Mouse (Mus musculus): ENCODE results near the gene Il1r2. TPM values are rescaled to one million over a fixed set of nuclear protein-coding genes. Genes with fewer than 3 reads are reported as not detected.
A peak's percentile ranks its signal among the peaks of the same experiment; 100 is the strongest.

Gene Il1r2
- total RNA-seq, 4 experiments from 2014 or later, result 0.31 TPM; not detected in 3

GRCm38 (mm10) chr1:40059122-40059774 is 14.6 kb upstream of the Il1r2 start:
- DNase-seq (ENCODE audit: low spot score in 2 of 2), result no peak

GRCm38 (mm10) chr1:40061359-40061758 is 12.5 kb upstream of the Il1r2 start:
- no peak for DNase-seq (ENCODE audit: low spot score in 2 of 2)

DNA sequence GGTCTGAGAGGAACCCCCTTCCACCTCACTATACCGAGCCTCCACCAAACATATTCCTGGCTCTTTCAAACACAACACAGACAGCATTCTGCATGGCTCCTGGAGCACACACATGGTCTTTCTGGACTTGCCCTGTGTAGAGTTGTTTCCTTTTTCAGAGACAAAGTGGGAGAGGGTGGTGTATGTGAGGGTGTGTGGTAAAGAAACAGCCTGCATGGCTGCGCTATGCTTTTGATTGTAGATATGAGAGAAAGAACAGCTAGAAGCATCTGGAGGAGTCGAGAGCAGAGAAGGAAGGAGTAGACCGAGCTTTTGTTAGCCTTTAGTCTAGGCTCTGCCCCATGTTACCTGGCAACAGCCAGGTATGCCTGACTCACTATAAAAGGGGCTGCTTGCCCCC is 10.5 kb upstream of the Il1r2 start:
- DNase-seq (ENCODE audit: low spot score in 2 of 2), result no peak

- DNase-seq (ENCODE audit: low spot score in 2 of 2), result no peak
Observed at GRCm38 (mm10) chr1:40064508-40064907, 9.4 kb upstream of the Il1r2 start.

GRCm38 (mm10) chr1:40072558-40072957 is 1.3 kb upstream of the Il1r2 start:
- no peak for DNase-seq (ENCODE audit: low spot score in 2 of 2)

DNA sequence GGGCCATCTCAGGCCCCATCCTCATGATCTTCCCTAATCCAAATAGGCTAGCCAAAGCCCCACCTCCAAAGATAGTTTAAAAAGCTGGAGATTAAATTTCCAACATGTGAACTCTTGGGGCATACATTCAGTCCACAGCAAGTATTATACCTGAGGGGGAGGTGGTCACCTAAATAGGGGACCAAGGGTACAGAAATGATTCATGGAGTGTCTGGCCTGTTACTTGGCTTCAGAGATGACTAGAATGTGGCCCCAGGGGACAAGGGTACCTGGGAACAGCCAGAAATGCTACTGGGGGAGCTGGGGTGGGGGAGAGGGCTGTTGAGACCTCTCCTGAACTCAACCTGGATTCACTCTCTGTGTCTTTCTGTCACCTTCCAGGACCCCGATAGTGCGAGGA is 3.4 kb downstream of the Il1r2 start:
- no peak for DNase-seq (ENCODE audit: low spot score in 2 of 2)

- DNase-seq (ENCODE audit: low spot score in 2 of 2), result no peak
Observed at GRCm38 (mm10) chr1:40081041-40081440, 7.2 kb downstream of the Il1r2 start.

DNA sequence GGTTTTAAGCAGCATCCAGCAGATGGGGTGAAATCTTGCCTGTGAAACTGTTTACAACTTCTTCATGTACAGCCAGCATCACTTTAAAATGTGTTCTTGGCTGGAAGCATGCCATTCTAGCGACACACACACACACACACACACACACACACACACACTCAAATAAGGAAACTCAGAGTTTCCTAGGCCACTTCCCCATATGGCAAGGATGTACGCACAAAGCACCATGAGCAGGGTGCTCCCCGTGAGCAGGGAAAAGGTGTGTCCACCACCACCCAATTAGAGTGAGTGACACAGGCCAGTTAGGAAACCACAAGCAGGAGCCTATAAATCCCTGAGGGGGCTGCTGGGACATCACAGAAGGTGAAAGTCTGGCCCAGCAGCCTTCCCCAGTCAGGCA is 10.5 kb downstream of the Il1r2 start:
- no peak for DNase-seq (ENCODE audit: low spot score in 2 of 2)

DNA sequence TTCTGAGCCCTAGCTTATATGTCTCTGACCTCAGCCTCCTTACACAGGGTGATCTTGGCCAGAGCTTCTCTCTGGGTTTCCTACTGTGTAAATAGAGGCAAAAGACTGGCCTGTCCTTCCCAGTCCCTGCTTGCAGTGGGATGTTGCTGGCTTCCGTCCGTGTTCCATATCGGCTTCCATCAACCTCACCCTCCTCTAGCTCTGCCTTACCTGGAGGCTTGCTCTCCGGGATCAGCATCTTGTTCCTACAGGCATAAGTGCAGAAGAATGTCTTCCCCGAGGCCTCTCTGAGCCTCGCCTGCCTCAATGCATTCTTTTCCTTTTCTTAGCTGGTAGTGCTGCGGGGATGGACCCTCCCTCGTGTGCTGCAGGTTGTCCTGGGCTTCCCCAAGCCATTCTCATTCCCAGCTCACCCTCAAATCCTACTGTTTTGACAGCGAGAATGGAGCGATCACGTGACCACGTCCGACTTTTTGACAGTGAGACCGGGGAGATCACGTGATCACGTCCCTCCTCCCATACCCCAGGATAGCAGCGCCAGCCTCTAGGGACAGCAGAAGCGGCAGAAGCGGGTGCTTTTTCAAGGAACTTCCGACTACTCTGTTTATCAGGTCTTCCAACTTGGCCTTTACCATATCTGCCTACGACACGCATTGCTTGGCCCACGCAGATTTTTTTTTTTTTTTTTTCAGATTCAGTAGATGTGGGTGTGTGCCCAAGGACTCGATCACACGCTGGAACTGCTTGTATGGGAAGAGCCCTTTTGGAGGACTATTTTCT is 11.7 kb downstream of the Il1r2 start:
- DNase-seq (ENCODE audit: low spot score in 2 of 2), result peak; percentile 70 to 72

DNA sequence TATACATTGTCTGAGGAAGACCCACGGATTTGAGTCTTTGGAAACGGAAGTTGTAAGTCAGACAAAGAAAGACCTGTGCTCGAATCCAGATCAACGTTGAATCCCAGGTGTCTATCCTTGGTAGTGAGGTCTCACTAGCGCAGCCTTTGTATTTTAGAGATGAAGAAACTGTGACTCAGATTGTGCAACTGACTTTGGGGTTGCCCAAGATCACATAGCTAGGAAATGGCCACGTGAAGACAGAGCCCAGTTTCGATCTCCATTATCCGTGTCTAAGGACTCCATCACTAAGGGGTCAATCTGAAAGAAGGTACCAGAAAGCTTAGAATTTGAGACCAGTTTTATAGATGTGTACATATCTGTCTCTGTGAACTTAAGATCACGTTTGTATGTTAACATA is 17.3 kb downstream of the Il1r2 start:
- DNase-seq (ENCODE audit: low spot score in 2 of 2), result no peak

DNA sequence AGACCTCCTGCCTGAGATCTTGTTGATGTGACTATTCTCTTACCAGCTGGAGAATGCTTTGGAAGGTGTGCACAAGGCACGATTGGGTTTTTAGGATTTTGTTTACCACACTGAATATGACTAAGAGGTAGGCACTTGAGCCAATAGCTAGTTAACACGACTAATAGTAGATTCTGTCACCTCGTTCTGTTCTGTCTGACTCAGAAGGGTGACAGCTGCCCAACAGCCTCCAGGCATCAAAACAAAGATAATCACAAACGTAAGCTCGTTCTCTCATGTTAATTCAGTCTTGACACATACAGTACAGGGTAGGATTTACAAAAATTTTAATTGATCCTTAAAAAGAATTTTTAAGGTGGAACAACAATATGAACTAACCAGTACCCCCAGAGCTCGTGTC is 18.7 kb downstream of the Il1r2 start:
- DNase-seq (ENCODE audit: low spot score in 2 of 2), result peak; percentile 26

DNA sequence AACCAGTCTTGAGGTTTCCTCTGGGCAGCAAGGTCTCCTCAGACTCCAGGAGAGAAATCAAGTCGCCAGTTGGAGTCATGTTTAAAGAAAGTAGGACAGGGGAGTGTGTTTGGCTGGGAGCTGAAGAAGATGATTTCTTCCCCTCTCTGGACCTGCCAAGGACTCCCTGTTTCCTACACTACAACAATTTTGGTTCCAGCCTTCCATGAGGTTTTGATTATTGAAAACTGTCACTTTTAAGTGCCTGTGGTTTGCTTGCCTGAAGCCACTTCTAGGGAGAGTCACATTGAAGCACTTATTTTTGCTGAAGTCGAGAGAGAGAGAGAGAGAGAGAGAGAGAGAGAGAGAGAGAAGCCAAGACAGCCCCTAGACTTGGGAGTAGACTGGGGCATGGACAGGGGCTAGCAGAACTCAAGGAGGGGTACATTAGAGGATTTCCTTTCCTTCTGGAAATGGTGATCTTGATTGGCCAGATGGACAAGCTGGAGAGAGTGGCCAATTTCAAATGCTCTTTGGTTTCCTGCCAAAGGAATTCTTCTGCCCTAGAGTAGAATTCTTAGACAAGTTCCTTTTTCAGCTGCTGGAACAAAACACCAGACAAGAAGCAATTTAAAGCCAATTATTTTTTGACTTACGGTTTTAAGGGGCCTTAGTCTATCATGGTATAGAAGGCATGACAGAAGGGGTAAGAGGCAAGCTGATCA is 20.9 kb downstream of the Il1r2 start:
- DNase-seq (ENCODE audit: low spot score in 2 of 2), result no peak

DNA sequence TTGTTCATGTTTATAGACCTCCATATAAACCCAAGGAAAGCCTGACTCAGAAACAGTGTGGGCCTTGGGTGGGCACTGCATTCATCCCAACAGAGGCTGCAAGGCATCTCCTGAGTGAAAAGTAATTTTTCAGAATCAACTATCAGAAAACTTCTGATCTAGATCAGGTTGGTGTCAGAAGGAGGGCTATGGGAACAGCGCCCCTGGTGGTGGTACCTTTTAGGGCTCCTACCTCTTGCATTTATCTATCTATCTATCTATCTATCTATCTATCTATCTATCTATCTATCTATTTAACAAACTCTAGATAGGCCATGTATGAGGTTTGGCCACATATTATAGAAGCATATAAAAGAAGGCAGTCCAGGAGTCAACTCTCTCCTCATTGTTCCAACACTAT is 21.7 kb downstream of the Il1r2 start:
- DNase-seq (ENCODE audit: low spot score in 2 of 2), result no peak

GRCm38 (mm10) chr1:40106306-40106705 is 32.4 kb downstream of the Il1r2 start:
- no peak for DNase-seq (ENCODE audit: low spot score in 2 of 2)

- DNase-seq (ENCODE audit: low spot score in 2 of 2), result no peak
Observed at GRCm38 (mm10) chr1:40106719-40107118, 32.8 kb downstream of the Il1r2 start.

DNA sequence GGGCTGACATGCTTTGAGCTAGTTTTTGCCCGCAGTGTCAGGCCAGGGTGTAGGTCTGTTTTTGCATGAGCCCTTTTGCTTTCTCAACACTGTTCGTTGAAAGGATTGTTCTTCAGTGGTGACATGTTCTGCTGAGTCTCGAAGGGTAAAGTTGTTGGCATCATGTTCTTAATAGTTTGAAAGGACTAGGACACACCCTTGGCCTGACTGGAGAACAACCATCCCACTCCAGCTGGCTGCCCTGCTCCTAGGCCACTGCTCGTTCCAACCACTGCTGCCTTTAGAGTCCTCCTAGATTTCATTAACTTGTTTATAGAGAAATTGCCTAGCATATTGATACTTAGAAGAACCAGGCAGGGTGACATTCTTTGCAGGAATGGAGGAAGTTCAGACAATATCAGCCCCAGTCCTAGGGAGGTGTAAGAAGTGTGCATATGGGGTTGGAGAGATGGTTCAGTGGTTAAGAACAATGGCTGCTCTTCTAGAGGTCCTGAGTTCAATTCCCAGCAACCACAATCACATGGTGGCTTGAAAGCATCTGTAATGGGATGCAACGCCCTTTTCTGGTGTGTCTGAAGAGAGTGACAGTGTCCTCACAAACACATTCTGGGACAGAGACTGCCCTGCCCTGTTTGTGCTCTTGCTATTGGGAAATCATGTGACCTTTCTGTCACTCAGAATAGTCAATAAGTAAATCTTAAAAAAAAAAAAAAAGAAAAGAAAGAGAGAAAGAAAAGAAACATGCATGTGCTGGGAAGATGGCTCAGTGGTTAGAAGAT is 34.3 kb downstream of the Il1r2 start:
- no peak for DNase-seq (ENCODE audit: low spot score in 2 of 2)

GRCm38 (mm10) chr1:40109736-40110135 is 35.9 kb downstream of the Il1r2 start:
- DNase-seq (ENCODE audit: low spot score in 2 of 2), result no peak

DNA sequence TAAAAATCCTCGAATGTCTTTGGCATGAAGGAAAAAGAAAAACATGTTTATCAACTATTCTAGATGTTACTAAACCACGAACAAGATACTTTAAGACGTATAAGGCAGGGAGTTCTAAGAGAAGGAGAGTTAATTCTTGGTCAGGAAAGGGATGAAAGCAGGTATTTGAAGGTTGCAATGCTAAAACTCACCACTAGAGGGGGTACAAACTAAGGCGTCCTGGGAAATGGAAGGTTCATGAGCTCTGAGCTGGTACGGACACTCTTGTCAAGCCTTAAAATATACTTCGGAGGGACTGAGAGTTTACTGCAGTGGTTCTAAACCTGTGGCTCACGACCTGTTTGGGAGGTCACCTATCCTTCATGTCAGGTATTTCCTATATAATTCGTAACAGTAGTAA is 41.4 kb downstream of the Il1r2 start:
- DNase-seq (ENCODE audit: low spot score in 2 of 2), result no peak

GRCm38 (mm10) chr1:40116422-40116821 is 42.5 kb downstream of the Il1r2 start:
- peak; percentile 51 to 83 for DNase-seq (ENCODE audit: low spot score in 2 of 2)

DNA sequence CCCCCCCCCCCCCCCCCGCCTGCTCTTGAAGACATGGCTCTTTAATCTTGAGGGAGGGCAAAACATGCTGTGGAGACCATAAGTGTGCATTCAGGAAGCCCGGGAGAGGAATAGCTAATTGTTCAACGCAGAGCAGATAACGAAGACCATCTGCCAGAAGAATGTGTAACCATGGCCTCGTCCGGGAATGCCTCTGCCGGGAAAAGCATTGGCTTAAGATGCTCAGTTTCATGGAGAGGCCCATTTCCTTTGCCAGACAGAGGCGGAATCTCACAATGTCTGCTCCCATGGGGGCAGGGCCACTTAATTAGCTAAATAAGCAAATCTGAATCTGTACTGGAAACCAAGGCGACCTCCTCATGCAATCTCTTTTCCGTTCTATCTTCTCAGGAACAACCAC is 43.7 kb downstream of the Il1r2 start:
- peak in 1 of 2 experiments; percentile 11 for DNase-seq (ENCODE audit: low spot score in 2 of 2)

DNA sequence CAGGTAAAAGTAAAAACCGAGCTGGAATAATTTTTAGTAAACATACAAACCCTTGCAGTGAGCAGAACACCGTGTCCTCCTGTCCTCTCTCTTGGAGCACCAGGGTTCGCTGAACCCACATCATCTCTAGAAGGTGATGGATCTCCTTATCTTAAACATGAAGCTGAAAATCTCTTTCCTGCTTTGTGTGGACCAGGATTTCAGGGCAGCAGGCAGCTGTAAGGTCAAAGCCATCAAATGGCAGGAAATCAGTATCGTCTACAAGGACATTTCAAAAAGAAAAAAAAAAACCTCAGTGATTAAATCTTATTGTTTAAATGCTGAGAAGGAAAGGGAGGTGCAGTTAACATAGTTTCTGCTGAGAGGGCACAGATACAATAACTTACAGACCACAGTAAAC is 50.4 kb downstream of the Il1r2 start:
- DNase-seq (ENCODE audit: low spot score in 2 of 2), result no peak

GRCm38 (mm10) chr1:40128481-40128880 is 54.6 kb downstream of the Il1r2 start:
- no peak for DNase-seq (ENCODE audit: low spot score in 2 of 2)
